Mouse (Mus musculus): ENCODE measurements around the gene Tob2. TPM values are rescaled to one million over a fixed set of nuclear protein-coding genes. Genes with fewer than 3 reads are reported as not detected.

Gene Tob2
- total and polyA plus RNA-seq, 3 experiments: 49.7 to 114 (median 101) TPM

- Histone ChIP-seq H3K27ac (peak overlapping the region; percentile 97), H3K27me3 (ENCODE audit: control insufficient read depth, insufficient read depth, low read length) (no peaks in the 10 kb centered on the region), H3K79me2 (replicated peaks; ENCODE audit: control insufficient read depth, insufficient read depth, low read length) (no peaks in the 10 kb centered on the region), H3K4me1 (ENCODE audit: control insufficient read depth, insufficient read depth, low read length) (peaks cover 24% of the 10 kb centered on the region), H3K9ac (ENCODE audit: low read depth, low read length) (peak overlapping the region; percentile 39), H3K4me3 (no peak overlapping the region), H3K36me3 (ENCODE audit: control insufficient read depth, insufficient read depth, low read length) (no peaks in the 10 kb centered on the region)
- peak; percentile 100 for TF ChIP-seq EP300 (IDR thresholded peaks at IDR 0.05; ENCODE audit: insufficient read depth, low read depth, low read length)
- TF ChIP-seq POLR2A (IDR thresholded peaks at IDR 0.05; ENCODE audit: insufficient read depth, low read depth, low read length): peak; percentile 26; the same call in 1 of the 2 replicates
- no peak for TF ChIP-seq CTCF (IDR thresholded peaks at IDR 0.05)
- 45% methylated on average over 3 of the region's 3 CpGs for WGBS
- intact Hi-C loops (cut with DNase I): loop anchor here (5.0 kb wide), 1 partner anchor 38 kb away; the partner anchor contains the start of genes Aco2 and Phf5a
- DNase-seq: peak; percentile 62 to 81
These were observed 24.3 kb downstream of the Tob2 start for GRCm38 (mm10) chr15:81834171-81834841.

DNA sequence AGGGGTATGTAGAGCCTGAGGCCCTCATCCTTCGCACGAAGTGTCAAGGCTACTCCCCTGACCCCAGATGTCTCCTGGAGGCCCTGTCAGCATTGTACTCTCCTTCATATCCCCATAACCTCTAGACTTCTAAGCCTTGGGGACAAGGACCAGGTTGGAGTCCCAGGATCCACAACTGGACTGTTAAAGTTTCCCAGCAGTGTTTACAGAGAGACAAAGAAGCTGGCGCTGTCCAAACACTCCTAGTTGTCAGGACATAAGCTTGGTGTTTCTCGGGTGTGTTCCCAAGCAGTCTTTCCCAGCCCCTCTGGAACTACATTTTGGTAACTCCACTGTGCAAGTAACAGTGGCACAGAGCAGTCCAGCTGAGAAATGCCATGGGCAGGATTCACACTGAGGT lies 25.1 kb downstream of the Tob2 start:
- TF ChIP-seq EP300 (IDR thresholded peaks at IDR 0.05; ENCODE audit: insufficient read depth, low read depth, low read length): no peak
- no peak for TF ChIP-seq CTCF (IDR thresholded peaks at IDR 0.05)
- 0 out of 2 replicates have a peak, but pooled peaks have one; percentile 18 for TF ChIP-seq POLR2A (IDR thresholded peaks at IDR 0.05; ENCODE audit: insufficient read depth, low read depth, low read length)
- WGBS: 67% methylated on average over 4 of the region's 4 CpGs
- no peaks in the 10 kb centered on the region for H3K36me3 ChIP-seq (ENCODE audit: control insufficient read depth, insufficient read depth, low read length)
- peak overlapping the region; percentile 35 for H3K9ac ChIP-seq (ENCODE audit: low read depth, low read length)
- H3K27ac ChIP-seq: peak overlapping the region; percentile 97
- no peaks in the 10 kb centered on the region for H3K79me2 ChIP-seq (replicated peaks; ENCODE audit: control insufficient read depth, insufficient read depth, low read length)
- intact Hi-C loops (cut with DNase I): loop anchor here (5.0 kb wide), 1 partner anchor 39 kb away; the partner anchor contains the start of genes Aco2 and Phf5a
- peaks cover 27% of the 10 kb centered on the region for H3K4me1 ChIP-seq (ENCODE audit: control insufficient read depth, insufficient read depth, low read length)
- no peak overlapping the region for H3K4me3 ChIP-seq
- no peak for DNase-seq
- no peaks in the 10 kb centered on the region for H3K27me3 ChIP-seq (ENCODE audit: control insufficient read depth, insufficient read depth, low read length)

- no peak overlapping the region for H3K4me3 ChIP-seq
- peaks cover 24% of the 10 kb centered on the region for H3K4me1 ChIP-seq (ENCODE audit: control insufficient read depth, insufficient read depth, low read length)
- peak overlapping the region; percentile 97 for H3K27ac ChIP-seq
- H3K36me3 ChIP-seq (ENCODE audit: control insufficient read depth, insufficient read depth, low read length): no peaks in the 10 kb centered on the region
- peak in 1 of 2 experiments; percentile 20 for DNase-seq
- no peaks in the 10 kb centered on the region for H3K79me2 ChIP-seq (replicated peaks; ENCODE audit: control insufficient read depth, insufficient read depth, low read length)
- TF ChIP-seq CTCF (IDR thresholded peaks at IDR 0.05) (no peak), POLR2A (IDR thresholded peaks at IDR 0.05; ENCODE audit: insufficient read depth, low read depth, low read length) (no peak), EP300 (IDR thresholded peaks at IDR 0.05; ENCODE audit: insufficient read depth, low read depth, low read length) (no peak)
- intact Hi-C loops (cut with DNase I): loop anchor here (5.0 kb wide), 1 partner anchor 40 kb away; the partner anchor contains the start of genes Aco2 and Phf5a
- H3K27me3 ChIP-seq (ENCODE audit: control insufficient read depth, insufficient read depth, low read length): no peaks in the 10 kb centered on the region
- H3K9ac ChIP-seq (ENCODE audit: low read depth, low read length): no peak overlapping the region
- 59% methylated on average over 3 of the region's 3 CpGs for WGBS
These were observed 26.4 kb downstream of the Tob2 start for GRCm38 (mm10) chr15:81832219-81832618.

DNA sequence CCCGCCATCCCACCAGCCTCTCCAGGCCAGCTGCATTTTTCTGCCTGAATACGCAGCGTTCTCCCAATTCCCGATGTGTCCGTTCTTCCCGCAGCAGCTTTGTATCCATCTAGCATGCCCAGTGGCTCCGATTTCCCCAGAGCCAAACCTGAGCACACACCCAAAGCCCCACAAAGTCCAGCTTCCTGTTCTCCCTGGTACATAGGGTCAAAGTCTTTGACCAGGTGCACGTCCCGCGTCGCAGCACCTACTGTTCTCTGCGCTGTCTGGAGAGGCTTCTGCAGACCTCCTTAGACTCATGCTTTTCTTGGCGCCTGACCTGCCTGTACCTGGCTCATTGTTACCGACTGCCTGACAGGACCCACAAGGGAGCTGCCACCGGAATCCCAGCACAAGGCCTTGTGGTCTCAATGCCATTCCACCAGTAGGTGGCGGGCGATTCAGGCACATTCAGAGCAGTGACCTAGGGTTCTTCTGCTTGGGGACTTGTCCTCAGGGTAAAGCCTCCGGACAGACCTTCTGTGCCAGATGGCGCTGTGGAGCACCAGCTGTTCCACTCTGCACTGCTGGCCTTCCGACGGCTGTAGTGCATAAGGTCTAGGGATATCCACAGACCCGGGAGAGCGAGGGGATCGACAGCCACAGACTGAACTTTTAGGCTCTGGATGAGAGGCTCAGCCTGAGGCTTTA lies 27.3 kb downstream of the Tob2 start:
- Histone ChIP-seq H3K9ac (ENCODE audit: low read depth, low read length) (peak overlapping the region; percentile 28), H3K4me1 (ENCODE audit: control insufficient read depth, insufficient read depth, low read length) (peaks cover 21% of the 10 kb centered on the region), H3K27ac (peak overlapping the region; percentile 65), H3K79me2 (replicated peaks; ENCODE audit: control insufficient read depth, insufficient read depth, low read length) (no peaks in the 10 kb centered on the region), H3K4me3 (no peak overlapping the region), H3K27me3 (ENCODE audit: control insufficient read depth, insufficient read depth, low read length) (no peaks in the 10 kb centered on the region), H3K36me3 (ENCODE audit: control insufficient read depth, insufficient read depth, low read length) (no peaks in the 10 kb centered on the region)
- TF ChIP-seq POLR2A (IDR thresholded peaks at IDR 0.05; ENCODE audit: insufficient read depth, low read depth, low read length) (peak; percentile 64), EP300 (IDR thresholded peaks at IDR 0.05; ENCODE audit: insufficient read depth, low read depth, low read length) (peak; percentile 99), CTCF (IDR thresholded peaks at IDR 0.05) (peak; percentile 99; the same call in 1 of the 2 replicates)
- intact Hi-C loops (cut with DNase I): loop anchor here (1.0 to 5.0 kb wide), 5 partner anchors 18 to 86 kb away; partner anchors contain the start of genes Aco2, Phf5a and Tob2
- 16% methylated on average over 24 of the region's 24 CpGs for WGBS
- DNase-seq: peak; percentile 91 to 93

GRCm38 (mm10) chr15:81830530-81830929 lies 28.1 kb downstream of the Tob2 start:
- TF ChIP-seq CTCF (IDR thresholded peaks at IDR 0.05): no peak
- TF ChIP-seq POLR2A (IDR thresholded peaks at IDR 0.05; ENCODE audit: insufficient read depth, low read depth, low read length): no peak
- no peak for TF ChIP-seq EP300 (IDR thresholded peaks at IDR 0.05; ENCODE audit: insufficient read depth, low read depth, low read length)

More at GRCm38 (mm10) chr15:81830530-81830929, 28.1 kb downstream of the Tob2 start:
- no peak overlapping the region; the same call in 1 of the 2 replicates for H3K27ac ChIP-seq
- H3K4me1 ChIP-seq (ENCODE audit: control insufficient read depth, insufficient read depth, low read length): peaks cover 18% of the 10 kb centered on the region
- WGBS: 88% methylated on average over 4 of the region's 4 CpGs
- H3K79me2 ChIP-seq (replicated peaks; ENCODE audit: control insufficient read depth, insufficient read depth, low read length): no peaks in the 10 kb centered on the region
- intact Hi-C loops (cut with DNase I): loop anchor here (5.0 kb wide), 1 partner anchor 42 kb away; the partner anchor contains the start of genes Aco2 and Phf5a
- DNase-seq: no peak
- H3K36me3 ChIP-seq (ENCODE audit: control insufficient read depth, insufficient read depth, low read length): no peaks in the 10 kb centered on the region
- no peaks in the 10 kb centered on the region for H3K27me3 ChIP-seq (ENCODE audit: control insufficient read depth, insufficient read depth, low read length)
- H3K9ac ChIP-seq (ENCODE audit: low read depth, low read length): no peak overlapping the region
- H3K4me3 ChIP-seq: no peak overlapping the region
